Mouse (Mus musculus) E14TG2a.4 (cell line): ENCODE results near the gene Gpr171.
"Not testable (repeated sequence)": the region's sequence is repeated elsewhere in the genome, so short reads cannot be mapped to it uniquely, and the experiment has no call there.

Experiments
- H3K27me3 ChIP-seq: 2 replicates; pipeline ENCODE4 v1.6.1; 2014; ENCODE audit warnings: low read length, control low read depth; ENCODE audit not compliant: insufficient read depth
- H3K36me3 ChIP-seq: 2 replicates; pipeline ENCODE4 v1.6.1; 2014; ENCODE audit warnings: low read length, control low read depth; ENCODE audit not compliant: insufficient read depth
- H3K4me1 ChIP-seq: replicated peaks from 2 replicates; pipeline ENCODE4 v1.6.1; 2014; ENCODE audit warnings: low read depth, low read length, control low read depth
- H3K4me3 ChIP-seq: replicated peaks from 2 replicates; pipeline ENCODE4 v1.5.1; 2014; ENCODE audit warnings: mild to moderate bottlenecking, low read length
- H3K9me3 ChIP-seq: 2 replicates; pipeline ENCODE4 v1.6.1; 2014; ENCODE audit warnings: low read length, control low read depth
- CTCF ChIP-seq: conservative IDR thresholded peaks from 2 replicates; pipeline ENCODE4 v1.5.1; 2014; ENCODE audit warnings: low read length
- NANOG ChIP-seq: IDR thresholded peaks from 2 replicates; pipeline ENCODE4 v1.6.1; 2014; ENCODE audit warnings: borderline replicate concordance, low read length, mixed read lengths
- POU5F1 ChIP-seq: IDR thresholded peaks from 2 replicates; pipeline ENCODE4 v1.6.1; 2014; ENCODE audit warnings: low read length, borderline replicate concordance

Gpr171 gene

DNA sequence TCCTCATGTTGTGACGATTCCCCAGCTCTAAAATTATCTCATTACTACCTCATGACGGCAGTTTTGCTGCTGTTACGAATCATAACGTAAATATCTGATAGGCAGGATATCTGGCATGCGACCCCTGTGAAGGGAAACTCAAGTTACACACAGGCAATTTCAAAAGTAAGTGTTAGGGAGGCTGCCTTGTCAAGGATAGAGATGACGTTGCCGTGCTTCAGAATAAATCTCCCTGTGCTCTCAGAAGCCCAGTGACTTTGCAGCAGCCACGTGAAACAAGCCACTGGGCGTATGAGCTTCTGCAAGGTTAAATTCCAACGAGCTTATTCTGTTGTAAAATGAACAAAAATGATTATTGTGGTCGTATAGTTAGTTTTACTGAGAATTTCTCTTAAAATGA, 23.0 kb downstream of the Gpr171 start:
- Histone ChIP-seq H3K36me3 (no peaks in the 10 kb centered on the region), H3K9me3 (no peaks in the 10 kb centered on the region), H3K27me3 (no peaks in the 10 kb centered on the region), H3K4me1 (peaks cover 12% of the 10 kb centered on the region), H3K4me3 (no peak overlapping the region)
- TF ChIP-seq CTCF (no peak), POU5F1 (no peak), NANOG (no peak)

- Histone ChIP-seq H3K9me3 (no peaks in the 10 kb centered on the region), H3K4me1 (peaks cover 12% of the 10 kb centered on the region), H3K27me3 (no peaks in the 10 kb centered on the region), H3K36me3 (no peaks in the 10 kb centered on the region), H3K4me3 (no peak overlapping the region)
- TF ChIP-seq CTCF (peak; percentile 56), NANOG (no peak)
These were observed 24.3 kb downstream of the Gpr171 start for GRCm38 (mm10) chr3:59077278-59077677.

DNA sequence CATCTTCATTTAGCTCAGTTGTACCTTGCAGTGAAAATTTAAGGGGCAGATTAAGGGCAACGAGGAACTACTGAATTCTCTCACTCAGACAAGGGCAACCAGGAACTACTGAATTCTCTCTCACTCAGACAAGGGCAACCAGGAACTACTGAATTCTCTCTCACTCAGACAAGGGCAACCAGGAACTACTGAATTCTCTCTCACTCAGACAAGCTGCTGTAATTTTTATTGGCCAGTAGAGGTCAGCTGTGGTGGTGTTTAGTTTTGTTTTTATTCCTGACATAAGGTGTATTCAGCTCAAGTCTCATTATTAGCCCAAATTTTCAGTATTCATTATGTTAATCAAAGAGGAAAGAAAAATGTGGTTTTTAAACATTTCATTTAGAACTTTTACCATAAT, 32.5 kb downstream of the Gpr171 start:
- 0 out of 2 replicates have a peak, but pooled peaks have one; percentile 4 for TF ChIP-seq CTCF
- not testable (repeated sequence) for H3K36me3 ChIP-seq, H3K9me3 ChIP-seq, H3K4me3 ChIP-seq, H3K27me3 ChIP-seq, H3K4me1 ChIP-seq

GRCm38 (mm10) chr3:59066558-59067294, 34.9 kb downstream of the Gpr171 start:
- TF ChIP-seq CTCF = no peak
- no peak for TF ChIP-seq NANOG
- no peak for TF ChIP-seq POU5F1
- no peaks in the 10 kb centered on the region for H3K36me3 ChIP-seq
- H3K4me1 ChIP-seq = no peaks in the 10 kb centered on the region
- H3K9me3 ChIP-seq = no peaks in the 10 kb centered on the region
- no peak overlapping the region for H3K4me3 ChIP-seq
- H3K27me3 ChIP-seq = no peaks in the 10 kb centered on the region

- Histone ChIP-seq H3K36me3 (no peaks in the 10 kb centered on the region), H3K9me3 (no peaks in the 10 kb centered on the region), H3K27me3 (no peaks in the 10 kb centered on the region), H3K4me1 (no peaks in the 10 kb centered on the region), H3K4me3 (no peak overlapping the region)
- TF ChIP-seq CTCF = no peak
- TF ChIP-seq NANOG = no peak
- TF ChIP-seq POU5F1 = no peak
These were observed 35.7 kb downstream of the Gpr171 start for GRCm38 (mm10) chr3:59065937-59066336.

GRCm38 (mm10) chr3:59063431-59063830, 38.2 kb downstream of the Gpr171 start:
- Histone ChIP-seq H3K27me3 (no peaks in the 10 kb centered on the region), H3K36me3 (no peaks in the 10 kb centered on the region), H3K9me3 (no peaks in the 10 kb centered on the region), H3K4me1 (no peaks in the 10 kb centered on the region), H3K4me3 (no peak overlapping the region)
- TF ChIP-seq CTCF (no peak), NANOG (no peak), POU5F1 (no peak)

- TF ChIP-seq CTCF = no peak
- no peak for TF ChIP-seq POU5F1
- no peak for TF ChIP-seq NANOG
- Histone ChIP-seq H3K36me3 (no peaks in the 10 kb centered on the region), H3K4me1 (no peaks in the 10 kb centered on the region), H3K9me3 (no peaks in the 10 kb centered on the region), H3K27me3 (no peaks in the 10 kb centered on the region), H3K4me3 (no peak overlapping the region)
These were observed 39.5 kb downstream of the Gpr171 start for GRCm38 (mm10) chr3:59062141-59062540.

DNA sequence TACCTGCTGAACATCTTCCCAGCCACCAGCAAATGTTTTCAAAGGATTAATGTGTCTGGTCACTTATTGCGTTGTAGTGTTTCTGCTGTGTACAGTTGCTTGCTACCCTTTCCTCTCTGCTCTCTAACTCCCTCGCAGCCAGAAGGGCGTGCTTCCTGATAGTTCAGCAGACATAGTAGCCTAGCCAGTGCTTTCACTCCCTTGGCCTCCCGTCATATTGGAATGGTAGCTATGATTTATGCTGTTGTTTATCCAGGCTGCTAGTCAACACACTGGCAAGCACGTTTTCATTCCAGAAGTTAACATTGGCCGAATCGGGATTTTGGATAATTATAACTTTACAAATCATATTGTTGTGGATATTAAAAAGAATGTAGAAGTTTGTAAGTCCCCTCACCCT, 41.5 kb downstream of the Gpr171 start:
- Histone ChIP-seq H3K36me3 (no peaks in the 10 kb centered on the region), H3K27me3 (no peaks in the 10 kb centered on the region), H3K4me1 (no peaks in the 10 kb centered on the region), H3K9me3 (no peaks in the 10 kb centered on the region), H3K4me3 (no peak overlapping the region)
- TF ChIP-seq CTCF = no peak
- no peak for TF ChIP-seq POU5F1
- TF ChIP-seq NANOG = no peak

DNA sequence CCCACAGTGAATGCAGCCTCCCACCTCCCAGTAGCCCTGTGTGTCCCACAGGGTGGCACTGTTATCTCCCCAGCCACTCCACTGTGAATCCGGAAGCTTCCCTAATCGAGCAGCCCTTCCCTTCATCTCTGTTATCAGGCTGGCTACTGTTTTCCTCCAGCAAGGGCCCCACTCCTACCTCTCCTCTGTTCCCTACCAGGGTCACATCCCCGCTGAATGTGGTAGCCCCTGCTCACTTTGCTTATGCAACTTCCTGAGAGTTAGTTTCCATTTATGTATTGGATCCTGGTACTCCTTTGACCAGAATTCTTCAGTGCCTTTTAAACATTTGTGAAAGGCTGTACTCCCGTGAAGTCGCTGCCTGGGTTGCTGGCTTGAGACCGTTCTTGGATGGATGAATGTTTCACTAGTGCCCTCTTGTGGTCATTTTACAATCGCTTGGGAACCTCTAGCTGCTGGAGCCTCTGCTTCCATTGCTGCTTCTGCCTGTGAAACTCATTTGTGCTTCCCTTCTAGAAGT, 42.5 kb downstream of the Gpr171 start:
- H3K27me3 ChIP-seq = peaks cover 2% of the 10 kb centered on the region; the same call in 1 of the 2 replicates
- H3K4me1 ChIP-seq = no peaks in the 10 kb centered on the region
- no peak for TF ChIP-seq POU5F1
- TF ChIP-seq CTCF = peak; percentile 61
- no peaks in the 10 kb centered on the region for H3K9me3 ChIP-seq
- no peaks in the 10 kb centered on the region for H3K36me3 ChIP-seq
- H3K4me3 ChIP-seq = no peak overlapping the region
